Mouse (Mus musculus) cerebellum, adult 2 months (tissue): ENCODE data around the gene Gabrr1.

ENCODE experiments used
- CTCF ChIP-seq: fragments of 200-500 bp; IDR thresholded peaks from 2 replicates; pipeline ENCODE4 v1.5.1; 2011; ENCODE audit warnings: low read depth, mild to moderate bottlenecking, control low read depth, low read length, moderate library complexity, borderline replicate concordance; ENCODE audit not compliant: insufficient read depth
- POLR2A ChIP-seq: fragments of 200-500 bp; IDR thresholded peaks from 2 replicates; pipeline ENCODE4 v1.6.1; 2011; ENCODE audit warnings: low read length, control low read depth, borderline replicate concordance; ENCODE audit not compliant: insufficient read depth

GRCm38 (mm10) chr4:33125409-33126084, 6.8 kb upstream of the Gabrr1 start:
- TF ChIP-seq POLR2A: no peak
- TF ChIP-seq CTCF: no peak
